Mouse (Mus musculus) kidney, embryonic 16.5 days (tissue): ENCODE data around the gene Rpl35. TPM values are rescaled to one million over a fixed set of nuclear protein-coding genes. Genes with fewer than 3 reads are reported as not detected.

ENCODE experiments used
- ATAC-seq: fragments of 200-750 bp; cut with Nextera tagmentation; 2 replicates; pipeline ENCODE4 v1.8.0; 2017; ENCODE audit warnings: moderate TSS enrichment; ENCODE audit not compliant: low FRiP score, low TSS enrichment
- H3K27ac ChIP-seq: fragments of 300-500 bp; sonication (generic); 2 replicates; pipeline ENCODE4 v1.5.1; 2014; ENCODE audit warnings: low read length
- H3K27me3 ChIP-seq: fragments of 300-500 bp; sonication (generic); 2 replicates; pipeline ENCODE4 v1.6.1; 2014; ENCODE audit warnings: low read length, control low read depth, mixed read lengths; ENCODE audit not compliant: insufficient read depth
- H3K36me3 ChIP-seq: fragments of 300-500 bp; sonication (generic); 2 replicates; pipeline ENCODE4 v1.6.1; 2014; ENCODE audit warnings: low read length, control low read depth, mixed read lengths; ENCODE audit not compliant: insufficient read depth
- H3K4me1 ChIP-seq: fragments of 300-500 bp; sonication (generic); 2 replicates; pipeline ENCODE4 v1.6.1; 2014; ENCODE audit warnings: low read length, control low read depth, mixed read lengths; ENCODE audit not compliant: insufficient read depth
- H3K4me2 ChIP-seq: fragments of 300-500 bp; sonication (generic); replicated peaks from 2 replicates; pipeline ENCODE4 v1.6.1; 2014; ENCODE audit warnings: low read depth, low read length
- H3K4me3 ChIP-seq: fragments of 300-500 bp; sonication (generic); 2 replicates; pipeline ENCODE4 v1.5.1; 2014; ENCODE audit warnings: mild to moderate bottlenecking, low read length
- H3K9ac ChIP-seq: fragments of 300-500 bp; sonication (generic); replicated peaks from 2 replicates; pipeline ENCODE4 v1.6.1; 2014; ENCODE audit warnings: low read length
- H3K9me3 ChIP-seq: fragments of 300-500 bp; sonication (generic); 2 replicates; pipeline ENCODE4 v1.6.1; 2016; ENCODE audit warnings: low read length, control low read depth
- WGBS: fragments of 180-500 bp; shearing (Covaris S2); extraction: QIAGEN DNeasy Blood & Tissue Kit; methylation state at CpG from one replicate; pipeline ENCODE4 v1.1.7; 2014; 5-methylcytosine and 5-hydroxymethylcytosine counted together
- polyA plus RNA-seq: library from polyadenylated mRNA; unstranded; fragments of >200 nt; fragmentation: Nextera tagmentation; extraction: Ambion mirVana; gene quantifications from 2 replicates; pipeline ENCODE4 v1.2.1, GENCODE M21; 2015

Gene Rpl35
- polyA plus RNA-seq, 1 experiment from 2014 or later: 768 TPM

DNA sequence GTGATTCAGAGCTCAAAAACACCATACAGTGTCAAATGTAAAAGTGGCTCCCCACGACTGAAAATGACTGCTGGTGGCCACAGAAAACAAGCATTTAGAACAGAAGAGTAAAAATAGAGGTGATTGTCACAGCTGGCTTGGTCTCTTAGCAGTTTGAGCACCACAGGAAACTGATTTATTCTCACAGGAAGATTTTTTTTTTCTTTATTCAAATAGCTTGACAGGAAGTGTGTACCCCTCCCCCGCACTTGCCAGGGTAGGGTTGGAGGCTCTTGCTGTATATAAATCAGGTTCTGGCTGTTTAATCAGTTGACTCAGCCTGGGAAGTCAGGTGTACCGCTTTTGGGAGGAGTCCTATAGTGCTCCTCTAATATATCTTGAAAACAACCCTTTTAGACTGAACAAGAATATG is 3.5 kb upstream of the Rpl35 start:
- 2% methylated on average over 3 of the region's 3 CpGs for WGBS
- Histone ChIP-seq H3K27ac (peak overlapping the region; percentile 95), H3K4me2 (peak overlapping the region; percentile 85), H3K9me3 (no peaks in the 10 kb centered on the region), H3K4me3 (peak overlapping the region; percentile 80), H3K4me1 (peaks cover 27% of the 10 kb centered on the region), H3K36me3 (peaks cover 13% of the 10 kb centered on the region), H3K27me3 (no peaks in the 10 kb centered on the region), H3K9ac (peak overlapping the region; percentile 83)
- ATAC-seq: no peak

- Histone ChIP-seq H3K9ac (peak overlapping the region; percentile 83), H3K36me3 (peaks cover 10% of the 10 kb centered on the region), H3K4me3 (peak overlapping the region; percentile 80), H3K27me3 (no peaks in the 10 kb centered on the region), H3K27ac (peak overlapping the region; percentile 95), H3K4me2 (peak overlapping the region; percentile 85), H3K4me1 (peaks cover 32% of the 10 kb centered on the region), H3K9me3 (no peaks in the 10 kb centered on the region)
- ATAC-seq: peak; percentile 62
- under 1% methylated on average over 22 of the region's 25 CpGs for WGBS
Measured at GRCm38 (mm10) chr2:39008350-39008851, 3.0 kb upstream of the Rpl35 start.

- ATAC-seq: peak; percentile 85
- Histone ChIP-seq H3K27me3 (no peaks in the 10 kb centered on the region), H3K9me3 (no peaks in the 10 kb centered on the region), H3K9ac (peak overlapping the region; percentile 83), H3K4me1 (peaks cover 38% of the 10 kb centered on the region), H3K4me2 (peak overlapping the region; percentile 85), H3K36me3 (peaks cover 13% of the 10 kb centered on the region), H3K27ac (peak overlapping the region; percentile 95), H3K4me3 (peak overlapping the region; percentile 80)
- WGBS: under 1% methylated on average over 44 of the region's 44 CpGs
Measured at GRCm38 (mm10) chr2:39007865-39008264, 2.4 kb upstream of the Rpl35 start.

DNA sequence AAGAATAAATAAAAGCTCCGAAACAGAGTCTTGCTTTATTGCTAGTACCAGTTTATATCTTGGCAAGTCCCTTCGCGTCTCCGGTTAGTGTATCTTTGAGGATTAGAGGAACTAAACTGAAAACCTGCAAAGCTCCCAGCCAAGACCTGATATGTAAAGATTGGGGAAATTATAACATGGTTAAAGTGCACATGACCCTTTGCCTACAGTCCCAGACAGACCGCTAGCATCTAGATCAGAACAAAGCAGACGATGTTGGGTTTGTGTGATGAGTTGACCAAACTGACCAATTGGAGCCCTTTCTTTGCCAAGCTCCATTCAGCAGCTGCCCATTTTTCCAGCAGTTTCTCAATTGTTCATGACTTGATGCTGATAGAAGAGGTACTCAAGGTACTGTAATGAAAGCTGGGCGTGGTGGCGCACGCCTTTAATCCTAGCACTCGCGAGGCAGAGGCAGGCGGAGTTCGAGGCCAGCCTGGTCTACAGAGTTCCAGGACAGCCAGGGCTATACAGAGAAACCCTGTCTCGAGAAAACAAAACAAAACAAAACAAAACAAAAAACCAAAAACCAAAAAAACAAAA is 816 bp upstream of the Rpl35 start:
- peaks cover 23% of the 10 kb centered on the region for H3K36me3 ChIP-seq
- H3K27me3 ChIP-seq: no peaks in the 10 kb centered on the region
- H3K4me1 ChIP-seq: peaks cover 45% of the 10 kb centered on the region
- H3K27ac ChIP-seq: no peak overlapping the region
- H3K4me2 ChIP-seq: peak overlapping the region; percentile 96
- WGBS: 92% methylated on average over 14 of the region's 14 CpGs
- H3K9me3 ChIP-seq: no peaks in the 10 kb centered on the region
- no peak for ATAC-seq
- H3K9ac ChIP-seq: 0 out of 2 replicates have a peak overlapping the region, but pooled peaks have one; percentile 3
- H3K4me3 ChIP-seq: peak overlapping the region; percentile 90; the same call in 1 of the 2 replicates

- Histone ChIP-seq H3K4me2 (peak within 1 kb of the TSS; percentile 96), H3K27ac (peak within 1 kb of the TSS; percentile 90), H3K9me3 (no peaks in the 10 kb centered on the region), H3K9ac (peak within 1 kb of the TSS; percentile 93), H3K4me1 (peaks cover 45% of the 10 kb centered on the region), H3K4me3 (peak within 1 kb of the TSS; percentile 90), H3K36me3 (peaks cover 36% of the 10 kb centered on the region), H3K27me3 (no peaks in the 10 kb centered on the region)
- under 1% methylated on average over 58 of the region's 58 CpGs for WGBS
- ATAC-seq: peak; percentile 86
Measured at GRCm38 (mm10) chr2:39004880-39005435, 466 bp downstream of the Rpl35 start, which contains the start of gene Arpc5l. Gene Arpc5l, plus strand, starts transcription at chr2:39005348.

- peaks cover 41% of the 10 kb centered on the region for H3K36me3 ChIP-seq
- peak overlapping the region; percentile 96 for H3K4me2 ChIP-seq
- no peaks in the 10 kb centered on the region for H3K27me3 ChIP-seq
- H3K27ac ChIP-seq: peak overlapping the region; percentile 90
- WGBS: 0% methylated on average over 11 of the region's 11 CpGs
- no peaks in the 10 kb centered on the region for H3K9me3 ChIP-seq
- peak; percentile 4; the same call in 1 of the 2 replicates for ATAC-seq
- H3K4me3 ChIP-seq: peak overlapping the region; percentile 90
- peaks cover 40% of the 10 kb centered on the region for H3K4me1 ChIP-seq
- peak overlapping the region; percentile 93 for H3K9ac ChIP-seq
Measured at GRCm38 (mm10) chr2:39004372-39004771, 1.1 kb downstream of the Rpl35 start.

DNA sequence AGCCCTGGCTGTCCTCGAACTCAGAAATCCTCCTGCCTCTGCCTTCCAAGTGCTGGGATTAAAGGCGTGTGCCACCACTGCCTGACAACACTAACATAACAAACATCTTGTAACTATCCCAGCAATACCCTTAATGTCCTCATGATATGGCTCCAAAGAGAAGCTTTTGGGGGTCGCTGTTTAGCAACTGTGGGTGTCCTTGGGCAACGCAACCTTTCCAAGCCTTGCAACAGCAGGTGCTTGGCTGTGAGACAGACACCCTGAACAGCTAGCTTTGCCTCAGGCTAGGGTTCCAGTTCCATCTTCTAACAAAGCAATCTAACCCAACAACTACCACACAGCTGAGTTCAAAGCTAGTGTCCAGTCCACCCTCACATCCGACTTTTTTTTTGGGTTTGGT is 1.9 kb downstream of the Rpl35 start:
- peaks cover 34% of the 10 kb centered on the region for H3K4me1 ChIP-seq
- H3K36me3 ChIP-seq: peaks cover 41% of the 10 kb centered on the region
- no peaks in the 10 kb centered on the region for H3K9me3 ChIP-seq
- no peak overlapping the region for H3K27ac ChIP-seq
- H3K4me2 ChIP-seq: peak overlapping the region; percentile 96
- peak overlapping the region; percentile 90 for H3K4me3 ChIP-seq
- peak overlapping the region; percentile 93 for H3K9ac ChIP-seq
- no peaks in the 10 kb centered on the region for H3K27me3 ChIP-seq
- 68% methylated on average over 5 of the region's 5 CpGs for WGBS
- ATAC-seq: no peak

DNA sequence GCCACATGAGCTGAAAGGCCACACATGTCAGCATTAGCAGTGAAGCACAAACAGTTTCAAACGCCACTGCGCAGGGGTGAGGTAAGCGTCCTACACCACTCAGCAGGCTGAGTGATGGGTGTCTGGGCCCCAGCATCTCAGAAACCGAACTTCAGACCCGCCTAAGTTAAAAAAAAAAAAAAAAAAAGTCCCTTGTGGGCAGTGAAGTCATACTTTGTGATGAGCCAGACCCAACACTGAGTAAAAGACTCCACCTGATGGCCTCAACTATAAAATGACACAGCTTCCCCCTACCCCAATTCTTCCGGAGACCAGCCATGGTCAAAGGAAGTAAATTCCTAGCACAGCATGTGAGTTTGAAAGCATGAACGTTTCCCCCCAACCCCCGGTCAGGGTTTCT is 2.3 kb downstream of the Rpl35 start:
- Histone ChIP-seq H3K9me3 (no peaks in the 10 kb centered on the region), H3K4me1 (peaks cover 34% of the 10 kb centered on the region), H3K27ac (no peak overlapping the region), H3K36me3 (peaks cover 41% of the 10 kb centered on the region), H3K4me2 (peak overlapping the region; percentile 96), H3K27me3 (no peaks in the 10 kb centered on the region), H3K4me3 (peak overlapping the region; percentile 90), H3K9ac (peak overlapping the region; percentile 93)
- no peak for ATAC-seq
- 48% methylated on average over 8 of the region's 8 CpGs for WGBS

- no peak overlapping the region for H3K4me2 ChIP-seq
- no peaks in the 10 kb centered on the region for H3K9me3 ChIP-seq
- H3K27ac ChIP-seq: no peak overlapping the region
- WGBS: 76% methylated on average over 3 of the region's 3 CpGs
- H3K27me3 ChIP-seq: no peaks in the 10 kb centered on the region
- ATAC-seq: no peak
- no peak overlapping the region for H3K4me3 ChIP-seq
- H3K36me3 ChIP-seq: peaks cover 41% of the 10 kb centered on the region
- peaks cover 29% of the 10 kb centered on the region for H3K4me1 ChIP-seq
- H3K9ac ChIP-seq: no peak overlapping the region
Measured at GRCm38 (mm10) chr2:39001866-39002265, 3.6 kb downstream of the Rpl35 start.

DNA sequence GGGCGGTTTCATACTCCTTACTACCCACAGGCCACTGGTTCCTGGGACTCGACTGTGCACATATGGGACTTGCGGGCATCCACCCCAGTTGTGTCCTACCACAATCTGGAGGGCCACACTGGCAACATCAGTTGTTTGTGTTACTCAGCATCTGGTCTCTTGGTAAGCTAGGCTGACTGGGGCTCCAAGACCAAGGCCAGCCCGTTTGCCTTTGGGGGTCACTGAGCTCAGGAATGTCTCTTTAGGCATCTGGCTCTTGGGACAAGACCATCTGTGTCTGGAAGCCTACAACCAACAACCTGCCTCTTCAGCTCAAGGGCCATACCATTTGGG is 4.9 kb downstream of the Rpl35 start:
- ATAC-seq: no peak
- Histone ChIP-seq H3K4me3 (no peak overlapping the region), H3K36me3 (peaks cover 41% of the 10 kb centered on the region), H3K27me3 (no peaks in the 10 kb centered on the region), H3K9me3 (no peaks in the 10 kb centered on the region), H3K4me1 (peaks cover 21% of the 10 kb centered on the region), H3K9ac (no peak overlapping the region), H3K27ac (no peak overlapping the region), H3K4me2 (no peak overlapping the region)
- 86% methylated on average over 4 of the region's 4 CpGs for WGBS
